Mouse (Mus musculus): ENCODE results near the gene Eml3.
A peak's percentile ranks its signal among the peaks of the same experiment; 100 is the strongest.

Gene Eml3

GRCm38 (mm10) chr19:8988346-8989065 is 59.2 kb downstream of the Eml3 start:
- no peak for DNase-seq (ENCODE audit: low spot score)

- peak; percentile 86 for DNase-seq (ENCODE audit: low spot score)
These were observed 59.8 kb downstream of the Eml3 start, which contains the start of gene Ahnak for GRCm38 (mm10) chr19:8989066-8989566. TSS of gene Ahnak (plus strand) at chr19:8989284.

GRCm38 (mm10) chr19:8989567-8990431 is 60.4 kb downstream of the Eml3 start:
- peak; percentile 89 for DNase-seq (ENCODE audit: low spot score)

GRCm38 (mm10) chr19:8990432-8991102 is 61.2 kb downstream of the Eml3 start:
- DNase-seq (ENCODE audit: low spot score), result peak; percentile 47

Data from lung, postnatal 25 days (tissue).